ENCODE assay signal across 9 mouse cellular contexts in genomic region chr11:12037075-12037686, GRCm38 (mm10). TPM values are rescaled to one million over a fixed set of nuclear protein-coding genes. Genes with fewer than 3 reads are reported as not detected.
A peak's percentile ranks its signal among the peaks of the same experiment; 100 is the strongest.
DNase-seq lines count a peak whose midpoint lies in the region; ATAC-seq and TF ChIP-seq lines count a peak whose summit lies in the region.
"Had no signal": no experiment of that assay in that cellular context is flagged by ENCODE, and none has a peak within 500 bp of the region (broad histone marks: within the 10 kb centered on the region; RNA-seq: fewer than 3 reads in every experiment).

No protein-coding gene starts in this region.

- H3K4me1 ChIP-seq in hindbrain, embryonic 14.5 days (replicated peaks; ENCODE audit: control insufficient read depth, insufficient read depth, low read length) = 0 out of 2 replicates have a peak, but pooled peaks cover 10% of the 10 kb centered on the region
- no peaks in the 10 kb centered on the region for H3K4me1 ChIP-seq in liver, adult 2 months (ENCODE audit: control insufficient read depth, insufficient read depth, low read length)
- peaks cover 17% of the 10 kb centered on the region for H3K4me1 ChIP-seq in midbrain, embryonic 15.5 days

- under 1% methylated on average over 74 of the region's 93 CpGs for WGBS in hindbrain, embryonic 14.5 days
- 3% methylated on average over 82 of the region's 93 CpGs for WGBS in liver, adult 2 months
- under 1% methylated on average over 76 of the region's 93 CpGs for WGBS in midbrain, embryonic 15.5 days

- H3K9ac ChIP-seq in hindbrain, embryonic 14.5 days = peak overlapping the region; percentile 67
- peak overlapping the region; percentile 57; the same call in 1 of the 2 replicates for H3K9ac ChIP-seq in liver, adult 2 months (ENCODE audit: low read depth, low read length)
- H3K9ac ChIP-seq in midbrain, embryonic 15.5 days = peak overlapping the region; percentile 35

- no peaks in the 10 kb centered on the region for H3K36me3 ChIP-seq in hindbrain, embryonic 14.5 days (replicated peaks; ENCODE audit: control insufficient read depth, insufficient read depth)
- H3K36me3 ChIP-seq in liver, adult 2 months (ENCODE audit: control insufficient read depth, insufficient read depth, low read length) = no peaks in the 10 kb centered on the region
- no peaks in the 10 kb centered on the region for H3K36me3 ChIP-seq in midbrain, embryonic 15.5 days (replicated peaks)
- H3K36me3 ChIP-seq: G1E had no signal

- H3K4me3 ChIP-seq in gastrocnemius, adult 2 months = peak overlapping the region; percentile 82
- H3K4me3 ChIP-seq in hindbrain, embryonic 14.5 days (replicated peaks; ENCODE audit: low read length) = peak overlapping the region; percentile 45
- H3K4me3 ChIP-seq in liver, adult 2 months (ENCODE audit: insufficient read depth, low read depth, low read length) = peak overlapping the region; percentile 62
- H3K4me3 ChIP-seq in midbrain, embryonic 15.5 days = peak overlapping the region; percentile 47

- H3K9me3 ChIP-seq in hindbrain, embryonic 14.5 days (ENCODE audit: control insufficient read depth, low read length) = 0 out of 2 replicates have a peak, but pooled peaks cover 3% of the 10 kb centered on the region
- no peaks in the 10 kb centered on the region for H3K9me3 ChIP-seq in midbrain, embryonic 15.5 days

- peak; percentile 45; the same call in 1 of the 2 replicates for TF ChIP-seq POLR2A in liver, adult 2 months (IDR thresholded peaks at IDR 0.05; ENCODE audit: extremely low read depth, insufficient read depth, low read length)

- peak overlapping the region; percentile 53 for H3K4me2 ChIP-seq in hindbrain, embryonic 14.5 days (replicated peaks)
- peak overlapping the region; percentile 60 for H3K4me2 ChIP-seq in midbrain, embryonic 15.5 days

- peak; percentile 68 for ATAC-seq in hindbrain, embryonic 14.5 days (ENCODE audit: low FRiP score)
- ATAC-seq in midbrain, embryonic 15.5 days (replicated peaks) = peak; percentile 70

- peak overlapping the region; percentile 89 for H3K27ac ChIP-seq in gastrocnemius, adult 2 months
- H3K27ac ChIP-seq in hindbrain, embryonic 14.5 days = peak overlapping the region; percentile 66
- H3K27ac ChIP-seq in liver, adult 2 months (replicated peaks; ENCODE audit: insufficient read depth, low read depth, low read length) = no peak overlapping the region
- 0 out of 2 replicates have a peak overlapping the region, but pooled peaks have one; percentile 48 for H3K27ac ChIP-seq in midbrain, embryonic 15.5 days

- no peaks in the 10 kb centered on the region; the same call in 1 of the 2 replicates for H3K79me2 ChIP-seq in liver, adult 2 months (ENCODE audit: control insufficient read depth, insufficient read depth, low read length)

- peak; percentile 22 for TF ChIP-seq CTCF in gastrocnemius, adult 2 months (IDR thresholded peaks at IDR 0.05)
- no peak for TF ChIP-seq CTCF in liver, adult 2 months (IDR thresholded peaks at IDR 0.05; ENCODE audit: low read depth, low read length)

- peak; percentile 9 to 39 for DNase-seq in urinary bladder, adult 18-20 months (ENCODE audit: low spot score in 2 of 2)
- DNase-seq in urinary bladder, postnatal 10 days (ENCODE audit: low spot score) = no peak
- DNase-seq in gastrocnemius, adult 2 months = peak; percentile 81
- DNase-seq in hindbrain, embryonic 14.5 days (ENCODE audit: low spot score) = no peak
- no peak for DNase-seq in liver, adult 2 months (ENCODE audit: extremely low read depth, low read depth, low spot score)
- peak; percentile 80 for DNase-seq in yolk sac, embryonic 10.5 days (ENCODE audit: low spot score)
- no peak for DNase-seq in frontal cortex, postnatal 14 days (ENCODE audit: low spot score in 2 of 2)

- intact Hi-C loops in gastrocnemius, adult 2 months (cut with DNase I) = loop anchor here (5.0 kb wide), 2 partner anchors 40 to 225 kb away; no protein-coding TSS in a partner anchor

- H3K27me3 ChIP-seq in hindbrain, embryonic 14.5 days (ENCODE audit: control insufficient read depth, insufficient read depth, low read length) = peaks cover 91% of the 10 kb centered on the region
- peaks cover 20% of the 10 kb centered on the region for H3K27me3 ChIP-seq in liver, adult 2 months (ENCODE audit: control insufficient read depth, insufficient read depth, low read length)
- peaks cover 91% of the 10 kb centered on the region for H3K27me3 ChIP-seq in midbrain, embryonic 15.5 days (replicated peaks)

RNA-seq across cellular contexts. Expression of gene Grb10, which starts 1.3 kb away (rescaled TPM):
- total RNA-seq in gastrocnemius, adult 2 months (2021) = 10 to 100 TPM; 27.9 to 59.3 TPM
- polyA plus RNA-seq in hindbrain, embryonic 14.5 days (2014; fragmentation: Nextera tagmentation; extraction: Ambion mirVana) = 38.5 and 49.5 TPM in 2 replicates
- 3.9 and 4.0 TPM in 2 replicates for total RNA-seq in liver, adult 2 months (2014; rRNA removed)
- 1.6 and 3.0 TPM in 2 replicates for polyA plus RNA-seq in liver, adult 2 months (2012; rRNA removed)
- 91.4 and 92.5 TPM in 2 replicates for polyA plus RNA-seq in midbrain, embryonic 15.5 days (2015; fragmentation: Nextera tagmentation; extraction: Ambion mirVana)
- polyA plus RNA-seq: G1E had no signal

Comparison
In these comparisons a context has a peak if more than half of its experiments do, and no peak if none do; other contexts are left out.
1. DNase-seq: peak in urinary bladder, adult 18-20 months (2 of 2), gastrocnemius, adult 2 months (single experiment) and yolk sac, embryonic 10.5 days (single experiment); none in urinary bladder, postnatal 10 days (single experiment), hindbrain, embryonic 14.5 days (single experiment), liver, adult 2 months (single experiment) and frontal cortex, postnatal 14 days (0 of 2).
2. Peak in every context shown above with its lines, with median percentiles within 50 percentile points of each other: H3K4me3 ChIP-seq and H3K9ac ChIP-seq.